Mouse (Mus musculus) testis, adult 2 months (tissue): ENCODE data around the gene Med21.

Source experiments
- CTCF ChIP-seq: fragments of 200-500 bp; IDR thresholded peaks from 2 replicates; pipeline ENCODE4 v1.5.1; 2012; ENCODE audit warnings: low read depth, mild to moderate bottlenecking, inconsistent platforms, low read length, moderate library complexity; ENCODE audit not compliant: control insufficient read depth, insufficient read depth, insufficient replicate concordance
- POLR2A ChIP-seq: fragments of 200-500 bp; IDR thresholded peaks from 2 replicates; pipeline ENCODE4 v1.6.1; 2012; ENCODE audit warnings: low read depth, mild to moderate bottlenecking, inconsistent platforms, low read length, moderate library complexity; ENCODE audit not compliant: control insufficient read depth

DNA sequence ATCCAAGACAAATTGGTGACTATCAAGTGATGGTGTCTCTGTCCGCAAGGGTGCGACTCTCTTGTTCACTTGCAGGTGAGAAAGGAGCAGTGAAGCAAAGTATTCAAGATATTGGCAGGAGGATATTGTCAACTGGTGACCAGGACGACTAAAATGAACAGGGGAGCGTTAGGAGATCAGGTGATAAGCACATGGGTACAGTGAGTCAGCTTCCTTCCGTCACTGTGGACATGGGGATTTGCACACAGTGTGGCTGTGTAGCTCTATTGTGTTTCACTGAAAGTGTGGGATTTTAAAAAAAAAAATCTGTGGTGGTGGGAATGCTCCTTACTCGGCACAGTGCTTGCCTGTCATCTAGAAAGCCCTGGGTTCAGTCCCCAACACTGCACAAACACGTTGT is 45.7 kb downstream of the Med21 start:
- TF ChIP-seq CTCF = no peak
- TF ChIP-seq POLR2A = no peak
